Mouse (Mus musculus): ENCODE results near the gene G6pdx.

G6pdx gene

DNA sequence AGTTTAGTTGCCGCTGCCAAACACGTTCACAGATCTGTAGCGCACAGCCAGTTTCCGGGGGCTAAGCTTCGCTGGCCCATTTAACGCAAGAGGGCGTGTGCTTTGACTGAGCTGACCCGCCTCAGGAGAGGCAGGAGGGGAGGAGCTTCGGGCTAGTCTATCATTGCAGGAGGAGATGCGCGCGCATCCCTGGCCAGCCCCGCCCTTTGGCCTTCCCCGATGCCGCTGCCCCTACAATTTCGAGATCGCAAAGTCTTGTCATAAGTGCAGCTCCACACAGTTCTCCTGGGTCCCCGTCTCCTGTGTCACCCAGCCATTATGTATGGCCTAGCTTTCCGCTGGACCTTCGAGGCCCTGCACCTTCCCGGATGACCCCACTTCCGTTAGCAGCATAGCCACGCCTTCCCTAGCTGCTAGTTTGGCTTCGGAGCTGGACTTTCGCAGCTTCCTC lies at the start of gene G6pdx:
Gene G6pdx, minus strand, starts transcription at position 369 of the 451 bp plus-strand sequence.
- in situ Hi-C loops (cut with MboI; ENCODE audit: low sequenced_read_pairs), result no loop called here

GRCm38 (mm10) chrX:74452773-74453172 lies 23.8 kb upstream of the G6pdx start:
- in situ Hi-C loops (cut with MboI; ENCODE audit: low sequenced_read_pairs), result no loop called here

DNA sequence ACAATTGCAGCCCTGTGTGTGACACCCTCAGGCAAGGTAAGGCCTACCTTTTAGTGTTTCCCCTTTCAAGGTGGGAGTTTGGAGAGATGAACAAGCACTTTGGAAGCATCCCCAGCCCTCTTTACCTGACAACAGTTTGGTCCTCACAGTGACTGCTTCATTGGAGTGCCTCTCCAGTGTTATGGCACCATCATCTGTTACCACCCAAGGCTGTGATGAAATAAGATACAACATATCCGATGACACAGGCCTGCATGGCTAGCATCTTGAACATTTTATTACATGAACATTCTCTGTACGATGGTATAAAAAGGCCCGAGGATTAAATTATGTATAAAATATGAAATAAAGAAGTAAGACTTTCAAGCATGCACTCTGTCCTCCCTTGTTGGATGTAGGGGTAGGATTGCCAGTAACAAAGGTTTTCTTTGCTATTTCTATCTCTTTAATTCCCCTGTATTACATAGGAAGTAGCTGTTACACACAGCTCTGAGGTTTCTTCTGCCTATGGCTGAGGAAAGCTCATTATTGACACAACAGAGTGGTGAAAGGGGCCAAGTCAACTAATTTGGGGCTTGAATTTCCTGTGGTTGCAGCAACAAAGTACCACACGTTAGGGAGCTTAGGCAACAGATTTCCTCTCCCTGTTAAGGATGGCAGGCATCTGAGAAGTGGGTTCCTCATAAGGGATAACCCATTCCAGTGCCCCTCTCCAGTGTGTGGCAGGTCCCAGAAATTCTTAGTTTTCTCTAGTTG lies 22.3 kb upstream of the G6pdx start:
- in situ Hi-C loops (cut with MboI; ENCODE audit: low sequenced_read_pairs), result no loop called here

GRCm38 (mm10) chrX:74429290-74429821 lies 362 bp upstream of the G6pdx start:
- in situ Hi-C loops (cut with MboI; ENCODE audit: low sequenced_read_pairs), result no loop called here

GRCm38 (mm10) chrX:74428146-74428825 lies 708 bp downstream of the G6pdx start:
- in situ Hi-C loops (cut with MboI; ENCODE audit: low sequenced_read_pairs), result no loop called here

DNA sequence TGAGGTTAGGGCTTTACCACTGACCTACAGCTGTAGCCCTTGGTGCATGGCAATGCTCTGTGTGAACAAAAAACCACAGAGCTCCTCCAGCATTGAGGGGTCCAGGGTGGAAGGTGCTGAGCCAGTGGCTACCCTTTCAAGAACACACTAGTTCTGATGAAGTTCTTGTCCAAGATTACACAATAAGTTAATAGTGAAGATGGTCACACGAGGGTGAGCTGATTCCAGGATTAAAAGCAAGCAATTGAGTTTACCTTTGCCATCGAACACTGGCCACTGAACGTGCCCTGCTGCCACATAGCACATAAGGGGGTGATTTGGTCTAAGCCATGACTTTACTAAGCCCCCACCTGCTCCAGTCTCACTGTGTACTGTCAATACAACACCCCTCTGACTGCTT lies 1.9 kb downstream of the G6pdx start:
- in situ Hi-C loops (cut with MboI; ENCODE audit: low sequenced_read_pairs), result no loop called here

- in situ Hi-C loops (cut with MboI; ENCODE audit: low sequenced_read_pairs), result no loop called here
Measured at GRCm38 (mm10) chrX:74426256-74426655, 2.7 kb downstream of the G6pdx start.

DNA sequence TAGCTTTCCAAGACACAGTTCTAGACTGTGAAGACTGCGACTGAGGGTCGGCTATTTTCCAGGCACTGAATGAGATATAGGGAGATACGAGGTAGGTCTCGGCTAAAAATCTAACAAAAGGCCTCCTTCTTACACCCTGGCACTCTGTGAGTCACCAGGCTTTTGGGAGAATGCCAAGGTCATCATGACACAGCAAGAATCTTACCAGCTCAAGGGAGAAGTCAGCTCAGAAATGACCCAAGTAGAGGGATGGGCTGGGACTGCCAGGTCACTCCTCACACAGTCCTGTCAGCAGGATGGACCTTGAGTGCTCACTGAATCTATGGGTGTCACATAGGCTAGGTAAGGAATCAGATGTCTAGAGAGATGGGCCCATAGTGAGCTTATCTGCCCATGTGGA lies 3.8 kb downstream of the G6pdx start:
- in situ Hi-C loops (cut with MboI; ENCODE audit: low sequenced_read_pairs), result no loop called here

- in situ Hi-C loops (cut with MboI; ENCODE audit: low sequenced_read_pairs), result no loop called here
Measured at GRCm38 (mm10) chrX:74424443-74424842, 4.6 kb downstream of the G6pdx start.

- in situ Hi-C loops (cut with MboI; ENCODE audit: low sequenced_read_pairs), result loop anchor here (10.0 kb wide), 2 partner anchors 169 to 299 kb away; partner anchors contain the start of gene Flna
Measured at GRCm38 (mm10) chrX:74413377-74413776, 15.6 kb downstream of the G6pdx start.

GRCm38 (mm10) chrX:74408340-74408739 lies 20.7 kb downstream of the G6pdx start:
- in situ Hi-C loops (cut with MboI; ENCODE audit: low sequenced_read_pairs), result no loop called here

DNA sequence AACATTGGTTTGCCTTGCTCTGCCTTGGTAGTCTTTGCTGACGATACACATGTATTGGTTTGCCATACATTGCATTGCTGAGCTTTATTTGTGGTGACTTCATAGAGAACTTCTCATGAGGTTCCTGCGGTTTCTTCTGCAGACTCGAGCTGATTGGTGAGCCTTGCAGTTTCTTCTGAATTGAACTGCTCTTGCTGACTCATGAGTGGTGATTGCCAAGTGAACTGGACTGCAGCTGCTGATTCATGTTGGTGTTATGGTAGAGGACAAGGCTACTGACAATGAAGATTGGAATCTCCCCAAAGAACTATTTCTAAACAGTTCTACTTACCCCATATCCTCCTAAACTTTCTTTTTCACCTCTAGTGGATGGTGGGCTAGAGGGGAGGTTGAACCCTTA lies 28.9 kb downstream of the G6pdx start:
- in situ Hi-C loops (cut with MboI; ENCODE audit: low sequenced_read_pairs), result no loop called here

GRCm38 (mm10) chrX:74392535-74393443 lies 36.2 kb downstream of the G6pdx start, which contains the start of the genes Fam3a and Ikbkg:
Gene Fam3a, minus strand, starts transcription at chrX:74393272.
Gene Ikbkg, plus strand, starts transcription at chrX:74393290.
- in situ Hi-C loops (cut with MboI; ENCODE audit: low sequenced_read_pairs), result no loop called here

DNA sequence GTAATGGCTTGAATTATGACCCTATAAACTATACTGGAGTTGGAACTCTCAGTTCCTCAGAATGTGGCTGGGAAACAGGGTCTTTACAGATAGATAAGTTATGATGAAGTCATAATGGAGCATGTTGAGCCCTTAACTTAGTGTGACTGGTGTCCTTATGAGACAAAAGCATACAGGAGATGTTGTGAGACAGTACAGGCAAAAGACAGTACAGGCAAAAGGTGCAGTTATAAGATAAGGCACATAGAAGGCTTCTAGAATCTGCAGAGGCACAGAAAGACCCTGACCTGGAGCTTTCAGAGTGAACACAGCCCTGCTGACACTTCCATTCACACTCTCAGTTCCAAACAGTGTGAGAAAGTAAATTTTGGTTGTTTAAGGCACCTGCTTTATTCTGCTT lies 40.8 kb downstream of the G6pdx start:
- in situ Hi-C loops (cut with MboI; ENCODE audit: low sequenced_read_pairs), result no loop called here

- in situ Hi-C loops (cut with MboI; ENCODE audit: low sequenced_read_pairs), result no loop called here
Measured at GRCm38 (mm10) chrX:74384451-74384850, 44.5 kb downstream of the G6pdx start.

- in situ Hi-C loops (cut with MboI; ENCODE audit: low sequenced_read_pairs), result no loop called here
Measured at GRCm38 (mm10) chrX:74372888-74373549, 56.0 kb downstream of the G6pdx start, which contains the start of the genes Ubl4a and Slc10a3. Gene Ubl4a, minus strand, starts transcription at chrX:74373218. Gene Slc10a3, minus strand, starts transcription at chrX:74373349.

GRCm38 (mm10) chrX:74368209-74368909 lies 60.6 kb downstream of the G6pdx start:
- in situ Hi-C loops (cut with MboI; ENCODE audit: low sequenced_read_pairs), result no loop called here

- in situ Hi-C loops (cut with MboI; ENCODE audit: low sequenced_read_pairs), result no loop called here
Measured at GRCm38 (mm10) chrX:74367512-74367911, 61.5 kb downstream of the G6pdx start.

Data from CH12F3 (cell line).